Comparison of ENCODE assay signal across 14 mouse cellular contexts in genomic region chr3:135407351-135407750, GRCm38 (mm10). TPM values are rescaled to one million over a fixed set of nuclear protein-coding genes. Genes with fewer than 3 reads are reported as not detected.
"Had no signal": no experiment of that assay in that cellular context is flagged by ENCODE, and none has a peak within 500 bp of the region (broad histone marks: within the 10 kb centered on the region; RNA-seq: fewer than 3 reads in every experiment).

No protein-coding gene starts in this region.

- DNase-seq: liver, postnatal 0 days; lung, adult 2 months; lung, postnatal 14 days; lung, postnatal 36 days; retina, postnatal 1 day; right cerebral cortex, adult 18-20 months; right cerebral cortex, postnatal 25 days; right cerebral cortex, postnatal 4 days; spleen, adult 18-20 months; thymus, adult 2 months; thymus, postnatal 25 days; thymus, postnatal 4 days had no signal

RNA-seq across cellular contexts. Expression of gene Slc9b1, which starts 59.5 kb away (rescaled TPM):
- total RNA-seq: megakaryocyte progenitor cell, adult 5-6 weeks; midbrain, postnatal 0 days had no signal
